Mouse (Mus musculus): Measurements from ENCODE around the gene Prss8. TPM values are rescaled to one million over a fixed set of nuclear protein-coding genes. Genes with fewer than 3 reads are reported as not detected.
A peak's percentile ranks its signal among the peaks of the same experiment; 100 is the strongest.

Gene Prss8
- polyA plus RNA-seq, 1 experiment from 2014 or later, result 101 TPM

GRCm38 (mm10) chr7:127888821-127889220 is 41.1 kb downstream of the Prss8 start:
- H3K4me3 ChIP-seq (ENCODE audit: low read length), result no peak overlapping the region
- H3K4me1 ChIP-seq (replicated peaks; ENCODE audit: control insufficient read depth, insufficient read depth, low read length), result peaks cover 4% of the 10 kb centered on the region
- H3K4me2 ChIP-seq (ENCODE audit: low read depth, low read length), result no peak overlapping the region
- no peak overlapping the region for H3K27ac ChIP-seq (ENCODE audit: low read length)
- 70% methylated on average over 3 of the region's 3 CpGs for WGBS
- H3K36me3 ChIP-seq (ENCODE audit: control insufficient read depth, insufficient read depth, low read length), result peaks cover 39% of the 10 kb centered on the region
- H3K27me3 ChIP-seq (ENCODE audit: control insufficient read depth, insufficient read depth, low read depth, low read length), result no peaks in the 10 kb centered on the region
- H3K9me3 ChIP-seq (ENCODE audit: control insufficient read depth, low read length), result no peaks in the 10 kb centered on the region
- ATAC-seq (ENCODE audit: low read depth), result no peak
- no peak overlapping the region for H3K9ac ChIP-seq (ENCODE audit: low read length)

- Histone ChIP-seq H3K27me3 (ENCODE audit: control insufficient read depth, insufficient read depth, low read depth, low read length) (no peaks in the 10 kb centered on the region), H3K9ac (ENCODE audit: low read length) (no peak overlapping the region), H3K4me2 (ENCODE audit: low read depth, low read length) (no peak overlapping the region), H3K27ac (ENCODE audit: low read length) (no peak overlapping the region), H3K36me3 (ENCODE audit: control insufficient read depth, insufficient read depth, low read length) (peaks cover 48% of the 10 kb centered on the region), H3K9me3 (ENCODE audit: control insufficient read depth, low read length) (no peaks in the 10 kb centered on the region), H3K4me3 (ENCODE audit: low read length) (no peak overlapping the region), H3K4me1 (replicated peaks; ENCODE audit: control insufficient read depth, insufficient read depth, low read length) (peaks cover 7% of the 10 kb centered on the region)
- no peak for ATAC-seq (ENCODE audit: low read depth)
- WGBS, result 78% methylated on average over 3 of the region's 3 CpGs
Measured at GRCm38 (mm10) chr7:127887781-127888180, 42.1 kb downstream of the Prss8 start.

GRCm38 (mm10) chr7:127887191-127887590 is 42.7 kb downstream of the Prss8 start:
- 77% methylated on average over 8 of the region's 8 CpGs for WGBS
- H3K4me2 ChIP-seq (ENCODE audit: low read depth, low read length), result no peak overlapping the region
- peaks cover 54% of the 10 kb centered on the region for H3K36me3 ChIP-seq (ENCODE audit: control insufficient read depth, insufficient read depth, low read length)
- no peak overlapping the region for H3K4me3 ChIP-seq (ENCODE audit: low read length)
- H3K27ac ChIP-seq (ENCODE audit: low read length), result no peak overlapping the region
- no peaks in the 10 kb centered on the region for H3K27me3 ChIP-seq (ENCODE audit: control insufficient read depth, insufficient read depth, low read depth, low read length)
- no peak overlapping the region for H3K9ac ChIP-seq (ENCODE audit: low read length)
- no peak for ATAC-seq (ENCODE audit: low read depth)
- no peaks in the 10 kb centered on the region for H3K9me3 ChIP-seq (ENCODE audit: control insufficient read depth, low read length)
- H3K4me1 ChIP-seq (replicated peaks; ENCODE audit: control insufficient read depth, insufficient read depth, low read length), result peaks cover 7% of the 10 kb centered on the region

GRCm38 (mm10) chr7:127886551-127886950 is 43.4 kb downstream of the Prss8 start:
- Histone ChIP-seq H3K9ac (ENCODE audit: low read length) (no peak overlapping the region), H3K27ac (ENCODE audit: low read length) (0 out of 2 replicates have a peak overlapping the region, but pooled peaks have one; percentile 20), H3K9me3 (ENCODE audit: control insufficient read depth, low read length) (no peaks in the 10 kb centered on the region), H3K4me3 (ENCODE audit: low read length) (no peak overlapping the region), H3K27me3 (ENCODE audit: control insufficient read depth, insufficient read depth, low read depth, low read length) (no peaks in the 10 kb centered on the region), H3K36me3 (ENCODE audit: control insufficient read depth, insufficient read depth, low read length) (peaks cover 59% of the 10 kb centered on the region), H3K4me2 (ENCODE audit: low read depth, low read length) (no peak overlapping the region), H3K4me1 (replicated peaks; ENCODE audit: control insufficient read depth, insufficient read depth, low read length) (peaks cover 7% of the 10 kb centered on the region)
- 88% methylated on average over 6 of the region's 6 CpGs for WGBS
- ATAC-seq (ENCODE audit: low read depth), result no peak

- Histone ChIP-seq H3K36me3 (ENCODE audit: control insufficient read depth, insufficient read depth, low read length) (peaks cover 61% of the 10 kb centered on the region), H3K27ac (ENCODE audit: low read length) (no peak overlapping the region), H3K27me3 (ENCODE audit: control insufficient read depth, insufficient read depth, low read depth, low read length) (no peaks in the 10 kb centered on the region), H3K4me2 (ENCODE audit: low read depth, low read length) (no peak overlapping the region), H3K4me3 (ENCODE audit: low read length) (no peak overlapping the region), H3K4me1 (replicated peaks; ENCODE audit: control insufficient read depth, insufficient read depth, low read length) (peaks cover 7% of the 10 kb centered on the region), H3K9me3 (ENCODE audit: control insufficient read depth, low read length) (no peaks in the 10 kb centered on the region), H3K9ac (ENCODE audit: low read length) (no peak overlapping the region)
- peak; percentile 69 for ATAC-seq (ENCODE audit: low read depth)
- WGBS, result 42% methylated on average over 6 of the region's 6 CpGs
Measured at GRCm38 (mm10) chr7:127885951-127886350, 44.0 kb downstream of the Prss8 start.

GRCm38 (mm10) chr7:127880431-127880830 is 49.5 kb downstream of the Prss8 start:
- Histone ChIP-seq H3K9ac (ENCODE audit: low read length) (no peak overlapping the region), H3K9me3 (ENCODE audit: control insufficient read depth, low read length) (no peaks in the 10 kb centered on the region), H3K4me1 (replicated peaks; ENCODE audit: control insufficient read depth, insufficient read depth, low read length) (peaks cover 15% of the 10 kb centered on the region), H3K27me3 (ENCODE audit: control insufficient read depth, insufficient read depth, low read depth, low read length) (no peaks in the 10 kb centered on the region), H3K4me3 (ENCODE audit: low read length) (no peak overlapping the region), H3K36me3 (ENCODE audit: control insufficient read depth, insufficient read depth, low read length) (peaks cover 52% of the 10 kb centered on the region), H3K27ac (ENCODE audit: low read length) (no peak overlapping the region), H3K4me2 (ENCODE audit: low read depth, low read length) (no peak overlapping the region)
- 81% methylated on average over 12 of the region's 12 CpGs for WGBS
- no peak for ATAC-seq (ENCODE audit: low read depth)

- no peak for ATAC-seq (ENCODE audit: low read depth)
- Histone ChIP-seq H3K9me3 (ENCODE audit: control insufficient read depth, low read length) (no peaks in the 10 kb centered on the region), H3K9ac (ENCODE audit: low read length) (no peak overlapping the region), H3K27ac (ENCODE audit: low read length) (no peak overlapping the region), H3K27me3 (ENCODE audit: control insufficient read depth, insufficient read depth, low read depth, low read length) (no peaks in the 10 kb centered on the region), H3K36me3 (ENCODE audit: control insufficient read depth, insufficient read depth, low read length) (peaks cover 45% of the 10 kb centered on the region), H3K4me2 (ENCODE audit: low read depth, low read length) (no peak overlapping the region), H3K4me3 (ENCODE audit: low read length) (no peak overlapping the region), H3K4me1 (replicated peaks; ENCODE audit: control insufficient read depth, insufficient read depth, low read length) (peaks cover 22% of the 10 kb centered on the region)
- WGBS, result 96% methylated on average over 9 of the region's 9 CpGs
Measured at GRCm38 (mm10) chr7:127879301-127879700, 50.6 kb downstream of the Prss8 start.

- H3K9ac ChIP-seq (ENCODE audit: low read length), result peak within 1 kb of the TSS; percentile 99
- H3K9me3 ChIP-seq (ENCODE audit: control insufficient read depth, low read length), result no peaks in the 10 kb centered on the region
- no peaks in the 10 kb centered on the region for H3K27me3 ChIP-seq (ENCODE audit: control insufficient read depth, insufficient read depth, low read depth, low read length)
- ATAC-seq (ENCODE audit: low read depth), result peak; percentile 72
- under 1% methylated on average over 60 of the region's 60 CpGs for WGBS
- H3K27ac ChIP-seq (ENCODE audit: low read length), result peak within 1 kb of the TSS; percentile 99
- H3K4me1 ChIP-seq (replicated peaks; ENCODE audit: control insufficient read depth, insufficient read depth, low read length), result peaks cover 26% of the 10 kb centered on the region
- peak within 1 kb of the TSS; percentile 98 for H3K4me3 ChIP-seq (ENCODE audit: low read length)
- peak within 1 kb of the TSS; percentile 98 for H3K4me2 ChIP-seq (ENCODE audit: low read depth, low read length)
- peaks cover 26% of the 10 kb centered on the region for H3K36me3 ChIP-seq (ENCODE audit: control insufficient read depth, insufficient read depth, low read length)
Measured at GRCm38 (mm10) chr7:127876467-127877348, 53.2 kb downstream of the Prss8 start, which contains the start of gene Zfp668. TSS of gene Zfp668 (minus strand) at chr7:127876828.

- under 1% methylated on average over 41 of the region's 41 CpGs for WGBS
- Histone ChIP-seq H3K36me3 (ENCODE audit: control insufficient read depth, insufficient read depth, low read length) (peaks cover 25% of the 10 kb centered on the region), H3K9ac (ENCODE audit: low read length) (peak within 1 kb of the TSS; percentile 99), H3K27ac (ENCODE audit: low read length) (peak within 1 kb of the TSS; percentile 99), H3K4me2 (ENCODE audit: low read depth, low read length) (peak within 1 kb of the TSS; percentile 98), H3K4me3 (ENCODE audit: low read length) (peak within 1 kb of the TSS; percentile 98), H3K9me3 (ENCODE audit: control insufficient read depth, low read length) (no peaks in the 10 kb centered on the region), H3K27me3 (ENCODE audit: control insufficient read depth, insufficient read depth, low read depth, low read length) (no peaks in the 10 kb centered on the region), H3K4me1 (replicated peaks; ENCODE audit: control insufficient read depth, insufficient read depth, low read length) (peaks cover 26% of the 10 kb centered on the region)
- ATAC-seq (ENCODE audit: low read depth), result peak; percentile 91
Measured at GRCm38 (mm10) chr7:127876041-127876466, 53.9 kb downstream of the Prss8 start, which contains the start of gene Zfp646. TSS of gene Zfp646 (plus strand) at chr7:127876221.

Data from lung, embryonic 16.5 days (tissue).